Mouse (Mus musculus): Measurements from ENCODE around the gene Six5. TPM values are rescaled to one million over a fixed set of nuclear protein-coding genes. Genes with fewer than 3 reads are reported as not detected.

The Six5 gene
- polyA plus RNA-seq, 1 experiment from 2014 or later, result 7.1 TPM

GRCm38 (mm10) chr7:19085495-19085894 is 8.9 kb upstream of the Six5 start:
- Histone ChIP-seq H3K9me3 (replicated peaks) (no peaks in the 10 kb centered on the region), H3K27ac (ENCODE audit: poor library complexity, severe bottlenecking) (0 out of 2 replicates have a peak overlapping the region, but pooled peaks have one; percentile 23), H3K4me1 (replicated peaks) (peaks cover 63% of the 10 kb centered on the region), H3K4me2 (peak overlapping the region; percentile 53), H3K36me3 (peaks cover 67% of the 10 kb centered on the region), H3K9ac (peak overlapping the region; percentile 55), H3K4me3 (0 out of 2 replicates have a peak overlapping the region, but pooled peaks have one; percentile 14), H3K27me3 (replicated peaks) (no peaks in the 10 kb centered on the region)
- no peak for ATAC-seq (ENCODE audit: insufficient number of reproducible peaks, low FRiP score)
- WGBS, result 9% methylated on average over 6 of the region's 6 CpGs

DNA sequence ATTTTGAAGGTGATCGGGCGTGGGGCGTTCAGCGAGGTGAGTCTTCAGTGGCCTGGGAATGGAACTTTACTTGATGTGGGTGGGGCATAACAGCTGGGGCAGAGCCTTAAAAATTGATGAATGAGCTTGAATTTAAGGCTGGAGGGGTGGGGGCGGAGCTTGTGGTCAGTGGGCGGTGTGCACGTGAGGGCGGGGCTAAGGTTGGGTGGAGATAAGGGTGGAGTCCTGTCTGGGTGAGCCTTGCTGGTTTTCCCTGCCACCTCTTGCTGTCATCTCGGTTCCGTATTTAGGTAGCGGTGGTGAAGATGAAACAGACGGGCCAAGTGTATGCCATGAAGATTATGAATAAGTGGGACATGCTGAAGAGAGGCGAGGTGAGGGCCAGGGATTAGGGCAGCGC is 8.4 kb upstream of the Six5 start:
- Histone ChIP-seq H3K4me2 (peak overlapping the region; percentile 53), H3K27ac (ENCODE audit: poor library complexity, severe bottlenecking) (no peak overlapping the region), H3K4me3 (0 out of 2 replicates have a peak overlapping the region, but pooled peaks have one; percentile 14), H3K9ac (0 out of 2 replicates have a peak overlapping the region, but pooled peaks have one; percentile 55), H3K36me3 (peaks cover 67% of the 10 kb centered on the region), H3K27me3 (replicated peaks) (no peaks in the 10 kb centered on the region), H3K9me3 (replicated peaks) (no peaks in the 10 kb centered on the region), H3K4me1 (replicated peaks) (peaks cover 62% of the 10 kb centered on the region)
- 13% methylated on average over 14 of the region's 14 CpGs for WGBS
- peak; percentile 51; the same call in 1 of the 2 replicates for ATAC-seq (ENCODE audit: insufficient number of reproducible peaks, low FRiP score)

- ATAC-seq (ENCODE audit: insufficient number of reproducible peaks, low FRiP score), result no peak
- 65% methylated on average over 18 of the region's 18 CpGs for WGBS
- H3K27me3 ChIP-seq (replicated peaks), result no peaks in the 10 kb centered on the region; the same call in 1 of the 2 replicates
- H3K4me3 ChIP-seq, result no peak overlapping the region
- no peak overlapping the region for H3K9ac ChIP-seq
- H3K27ac ChIP-seq (ENCODE audit: poor library complexity, severe bottlenecking), result no peak overlapping the region
- no peaks in the 10 kb centered on the region for H3K9me3 ChIP-seq (replicated peaks)
- H3K4me2 ChIP-seq, result 0 out of 2 replicates have a peak overlapping the region, but pooled peaks have one; percentile 53
- peaks cover 61% of the 10 kb centered on the region for H3K4me1 ChIP-seq (replicated peaks)
- H3K36me3 ChIP-seq, result peaks cover 67% of the 10 kb centered on the region
These were observed 7.6 kb upstream of the Six5 start for GRCm38 (mm10) chr7:19086760-19087159.

- 35% methylated on average over 10 of the region's 10 CpGs for WGBS
- no peak for ATAC-seq (ENCODE audit: insufficient number of reproducible peaks, low FRiP score)
- peaks cover 56% of the 10 kb centered on the region for H3K36me3 ChIP-seq
These were observed 5.6 kb upstream of the Six5 start for GRCm38 (mm10) chr7:19088813-19089212.

DNA sequence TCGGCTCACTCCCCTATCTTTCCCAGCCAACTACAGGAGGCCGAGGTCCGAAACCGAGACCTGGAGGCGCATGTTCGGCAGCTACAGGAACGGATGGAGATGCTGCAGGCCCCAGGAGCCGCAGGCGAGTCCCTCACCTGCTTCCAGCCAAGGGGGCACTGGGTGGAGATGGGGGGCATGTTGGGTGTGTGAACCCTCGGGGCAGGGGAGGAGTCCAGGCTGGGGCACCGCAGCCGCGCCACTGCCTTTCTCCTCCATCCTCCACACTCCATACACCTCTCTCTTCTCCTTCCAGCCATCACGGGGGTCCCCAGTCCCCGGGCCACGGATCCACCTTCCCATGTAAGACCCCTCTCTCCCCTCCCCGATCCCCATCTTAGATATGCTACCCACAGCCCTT is 2.5 kb upstream of the Six5 start:
- no peak for ATAC-seq (ENCODE audit: insufficient number of reproducible peaks, low FRiP score)
- H3K27me3 ChIP-seq (replicated peaks), result no peaks in the 10 kb centered on the region; the same call in 1 of the 2 replicates
- H3K36me3 ChIP-seq, result peaks cover 53% of the 10 kb centered on the region
- peak overlapping the region; percentile 88 for H3K4me2 ChIP-seq
- peak overlapping the region; percentile 94 for H3K27ac ChIP-seq (ENCODE audit: poor library complexity, severe bottlenecking)
- H3K4me1 ChIP-seq (replicated peaks), result peaks cover 39% of the 10 kb centered on the region
- H3K9ac ChIP-seq, result peak overlapping the region; percentile 72
- 40% methylated on average over 17 of the region's 17 CpGs for WGBS
- 0 out of 2 replicates have a peak overlapping the region, but pooled peaks have one; percentile 3 for H3K4me3 ChIP-seq
- H3K9me3 ChIP-seq (replicated peaks), result no peaks in the 10 kb centered on the region

More at GRCm38 (mm10) chr7:19088813-19089212, 5.6 kb upstream of the Six5 start:
- no peak overlapping the region for H3K27ac ChIP-seq (ENCODE audit: poor library complexity, severe bottlenecking)
- H3K4me3 ChIP-seq, result no peak overlapping the region
- peaks cover 58% of the 10 kb centered on the region for H3K4me1 ChIP-seq (replicated peaks)
- H3K4me2 ChIP-seq, result no peak overlapping the region
- H3K9me3 ChIP-seq (replicated peaks), result no peaks in the 10 kb centered on the region
- no peaks in the 10 kb centered on the region; the same call in 1 of the 2 replicates for H3K27me3 ChIP-seq (replicated peaks)
- H3K9ac ChIP-seq, result no peak overlapping the region

GRCm38 (mm10) chr7:19092381-19093173 is 1.8 kb upstream of the Six5 start:
- WGBS, result 3% methylated on average over 37 of the region's 38 CpGs
- peak overlapping the region; percentile 94 for H3K27ac ChIP-seq (ENCODE audit: poor library complexity, severe bottlenecking)
- ATAC-seq (ENCODE audit: insufficient number of reproducible peaks, low FRiP score), result peak; percentile 50
- H3K4me2 ChIP-seq, result peak overlapping the region; percentile 88
- H3K4me3 ChIP-seq, result peak overlapping the region; percentile 79
- H3K27me3 ChIP-seq (replicated peaks), result no peaks in the 10 kb centered on the region; the same call in 1 of the 2 replicates
- peaks cover 42% of the 10 kb centered on the region for H3K4me1 ChIP-seq (replicated peaks)
- no peaks in the 10 kb centered on the region for H3K9me3 ChIP-seq (replicated peaks)
- peaks cover 53% of the 10 kb centered on the region for H3K36me3 ChIP-seq
- H3K9ac ChIP-seq, result peak overlapping the region; percentile 72

- Histone ChIP-seq H3K4me1 (replicated peaks) (peaks cover 47% of the 10 kb centered on the region), H3K27ac (ENCODE audit: poor library complexity, severe bottlenecking) (peak overlapping the region; percentile 94), H3K27me3 (replicated peaks) (no peaks in the 10 kb centered on the region; the same call in 1 of the 2 replicates), H3K4me3 (peak overlapping the region; percentile 79), H3K4me2 (peak overlapping the region; percentile 88), H3K9ac (peak overlapping the region; percentile 72), H3K9me3 (replicated peaks) (no peaks in the 10 kb centered on the region), H3K36me3 (peaks cover 52% of the 10 kb centered on the region)
- 0% methylated on average over 12 of the region's 15 CpGs for WGBS
- peak; percentile 68 for ATAC-seq (ENCODE audit: insufficient number of reproducible peaks, low FRiP score)
These were observed 1.2 kb upstream of the Six5 start for GRCm38 (mm10) chr7:19093174-19093521.

DNA sequence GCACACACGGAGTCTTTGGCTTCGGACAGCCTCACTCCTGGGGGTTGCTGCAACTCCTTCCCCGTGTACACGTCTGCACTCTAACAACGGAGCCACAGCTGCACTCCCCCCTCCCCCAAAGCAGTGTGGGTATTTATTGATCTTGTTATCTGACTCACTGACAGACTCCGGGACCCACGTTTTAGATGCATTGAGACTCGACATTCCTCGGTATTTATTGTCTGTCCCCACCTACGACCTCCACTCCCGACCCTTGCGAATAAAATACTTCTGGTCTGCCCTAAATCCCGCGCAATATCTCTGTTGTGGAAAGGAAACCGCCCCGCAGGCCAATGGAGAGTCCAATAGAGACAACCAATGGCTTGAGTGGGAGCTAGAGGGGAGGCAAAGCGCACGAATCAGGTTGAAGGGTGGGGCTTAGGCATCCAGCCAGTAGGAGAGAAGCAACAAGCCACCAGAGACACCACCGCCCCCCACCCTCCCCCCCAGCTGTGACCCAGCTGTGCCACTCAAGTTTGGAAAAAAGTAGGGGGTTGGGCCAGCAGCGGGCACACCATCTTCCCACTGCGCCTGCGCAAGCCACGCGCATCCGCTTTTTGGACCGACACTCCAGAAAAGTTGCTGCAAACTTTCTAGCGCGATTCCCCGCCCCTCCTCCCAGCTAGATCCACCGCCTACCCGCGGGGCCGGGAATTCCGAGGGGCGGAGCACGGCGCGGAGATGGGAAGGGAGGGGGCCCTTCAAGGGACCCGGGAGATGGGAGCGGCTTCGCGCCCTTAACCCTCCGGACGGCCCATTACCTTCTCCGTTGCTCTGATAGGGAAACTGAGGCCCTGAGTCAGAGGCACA is 633 bp upstream of the Six5 start:
- Histone ChIP-seq H3K4me1 (replicated peaks) (peaks cover 47% of the 10 kb centered on the region), H3K9ac (peak overlapping the region; percentile 97), H3K9me3 (replicated peaks) (no peaks in the 10 kb centered on the region), H3K36me3 (peaks cover 46% of the 10 kb centered on the region), H3K27ac (ENCODE audit: poor library complexity, severe bottlenecking) (peak overlapping the region; percentile 99), H3K4me3 (peak overlapping the region; percentile 79), H3K4me2 (peak overlapping the region; percentile 88), H3K27me3 (replicated peaks) (no peaks in the 10 kb centered on the region; the same call in 1 of the 2 replicates)
- WGBS, result under 1% methylated on average over 44 of the region's 45 CpGs
- ATAC-seq (ENCODE audit: insufficient number of reproducible peaks, low FRiP score), result peak; percentile 83

DNA sequence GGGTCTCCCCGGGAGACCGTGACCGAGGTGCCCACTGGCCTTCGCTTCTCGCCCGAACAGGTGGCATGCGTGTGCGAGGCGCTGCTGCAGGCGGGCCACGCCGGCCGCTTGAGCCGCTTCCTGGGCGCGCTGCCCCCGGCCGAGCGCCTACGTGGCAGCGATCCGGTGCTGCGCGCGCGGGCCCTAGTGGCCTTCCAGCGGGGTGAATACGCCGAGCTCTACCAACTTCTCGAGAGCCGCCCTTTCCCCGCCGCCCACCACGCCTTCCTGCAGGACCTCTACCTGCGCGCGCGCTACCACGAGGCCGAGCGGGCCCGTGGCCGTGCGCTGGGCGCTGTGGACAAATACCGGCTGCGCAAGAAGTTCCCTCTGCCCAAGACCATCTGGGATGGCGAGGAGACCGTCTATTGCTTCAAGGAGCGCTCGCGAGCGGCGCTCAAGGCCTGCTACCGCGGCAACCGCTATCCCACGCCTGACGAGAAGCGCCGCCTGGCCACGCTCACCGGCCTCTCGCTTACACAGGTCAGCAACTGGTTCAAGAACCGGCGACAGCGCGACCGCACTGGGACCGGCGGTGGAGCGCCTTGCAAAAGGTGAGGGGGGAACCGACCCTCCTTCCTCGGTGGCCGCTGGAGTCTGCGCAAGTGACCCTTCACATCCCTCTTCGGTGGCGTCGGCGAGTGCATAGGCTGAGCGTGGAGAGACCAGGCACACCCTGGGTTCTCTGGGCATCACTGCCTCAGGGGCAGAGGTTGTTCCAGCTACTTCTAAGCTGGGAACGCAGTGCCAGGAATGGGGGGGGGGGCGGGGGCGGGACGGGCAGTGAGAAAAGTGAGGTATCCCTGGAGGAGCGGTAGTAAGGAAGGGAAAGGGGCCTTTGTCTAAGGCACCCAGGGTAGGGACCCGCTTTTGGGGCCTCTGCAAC is 694 bp downstream of the Six5 start:
- WGBS, result under 1% methylated on average over 80 of the region's 87 CpGs
- Histone ChIP-seq H3K4me1 (replicated peaks) (peaks cover 47% of the 10 kb centered on the region), H3K27ac (ENCODE audit: poor library complexity, severe bottlenecking) (peak overlapping the region; percentile 99)

GRCm38 (mm10) chr7:19095751-19096110 is 1.3 kb downstream of the Six5 start:
- Histone ChIP-seq H3K4me2 (peak overlapping the region; percentile 88), H3K4me1 (replicated peaks) (peaks cover 47% of the 10 kb centered on the region), H3K9me3 (replicated peaks) (no peaks in the 10 kb centered on the region), H3K27ac (ENCODE audit: poor library complexity, severe bottlenecking) (peak overlapping the region; percentile 99), H3K36me3 (peaks cover 29% of the 10 kb centered on the region), H3K4me3 (peak overlapping the region; percentile 79), H3K9ac (peak overlapping the region; percentile 97), H3K27me3 (replicated peaks) (no peaks in the 10 kb centered on the region; the same call in 1 of the 2 replicates)
- under 1% methylated on average over 19 of the region's 19 CpGs for WGBS
- peak; percentile 15; the same call in 1 of the 2 replicates for ATAC-seq (ENCODE audit: insufficient number of reproducible peaks, low FRiP score)

More for the DNA sequence above, 694 bp downstream of the Six5 start:
- peak overlapping the region; percentile 97 for H3K9ac ChIP-seq
- peak overlapping the region; percentile 88 for H3K4me2 ChIP-seq
- no peaks in the 10 kb centered on the region for H3K9me3 ChIP-seq (replicated peaks)
- H3K27me3 ChIP-seq (replicated peaks), result no peaks in the 10 kb centered on the region; the same call in 1 of the 2 replicates
- H3K4me3 ChIP-seq, result peak overlapping the region; percentile 79
- ATAC-seq (ENCODE audit: insufficient number of reproducible peaks, low FRiP score), result no peak
- H3K36me3 ChIP-seq, result peaks cover 36% of the 10 kb centered on the region

Measured in heart, embryonic 12.5 days (tissue).